ENCODE assay signal across 9 mouse cellular contexts in the genomic region with DNA sequence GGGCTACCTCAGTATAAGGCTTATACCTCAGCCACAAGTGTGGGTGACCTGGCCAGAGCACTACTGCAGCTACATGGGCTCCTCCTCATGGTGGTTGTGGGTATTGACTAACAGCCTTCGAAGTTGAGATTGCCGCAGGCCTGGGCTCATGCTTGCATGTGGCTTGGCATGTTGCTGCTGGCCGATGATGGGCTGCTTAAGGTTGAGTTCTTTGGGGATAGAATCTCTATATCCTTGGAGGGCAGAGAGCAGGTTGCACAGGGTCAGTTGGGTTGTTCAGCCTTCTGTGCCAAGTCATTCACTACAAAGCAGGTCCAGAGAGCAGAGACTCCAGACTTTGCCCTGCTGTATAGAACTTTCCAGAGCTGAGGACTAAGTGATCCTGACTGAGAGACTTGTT. TPM values are rescaled to one million over a fixed set of nuclear protein-coding genes. Genes with fewer than 3 reads are reported as not detected.
DNase-seq lines count a peak whose midpoint lies in the region; TF ChIP-seq lines count a peak whose summit lies in the region.
"Had no signal": no experiment of that assay in that cellular context is flagged by ENCODE, and none has a peak within 500 bp of the region (broad histone marks: within the 10 kb centered on the region; RNA-seq: fewer than 3 reads in every experiment).

No protein-coding gene starts in this region.

- H3K4me1 ChIP-seq in spleen, adult 2 months (ENCODE audit: control insufficient read depth, insufficient read depth, insufficient read length): 0 out of 2 replicates have a peak, but pooled peaks cover 2% of the 10 kb centered on the region

- no peak overlapping the region for H3K27ac ChIP-seq in spleen, adult 2 months (ENCODE audit: insufficient read depth, low read length)
- H3K27ac ChIP-seq: limb, embryonic 12.5 days had no signal

- H3K36me3 ChIP-seq in spleen, adult 2 months (ENCODE audit: control insufficient read depth, insufficient read depth, low read length): peaks cover 9% of the 10 kb centered on the region

- TF ChIP-seq POLR2A in spleen, adult 2 months (IDR thresholded peaks at IDR 0.05; ENCODE audit: low read depth, low read length): no peak

- H3K4me3 ChIP-seq in spleen, adult 2 months (ENCODE audit: extremely low read depth, insufficient read depth, insufficient read length): no peak overlapping the region
- H3K4me3 ChIP-seq: limb, embryonic 12.5 days had no signal

- DNase-seq in spleen, adult 2 months (ENCODE audit: low read depth in 1 of 2, low spot score in 2 of 2): peak in 1 of 2 experiments; percentile 28
- no peak for DNase-seq in spleen, adult 12 weeks (ENCODE audit: low spot score)
- DNase-seq in adipocyte (ENCODE audit: low spot score): peak; percentile 53
- peak; percentile 67 to 88 for DNase-seq in kidney, postnatal 25 days
- peak; percentile 18 to 26 for DNase-seq in spleen, postnatal 36 days (ENCODE audit: low spot score in 2 of 2)
- no peak for DNase-seq in cerebellum, adult 18-20 months
- DNase-seq in heart, adult 8-10 months (ENCODE audit: low spot score): no peak
- no peak for DNase-seq in urinary bladder, postnatal 10 days (ENCODE audit: low spot score)

- no peaks in the 10 kb centered on the region for H3K27me3 ChIP-seq in spleen, adult 2 months (ENCODE audit: control insufficient read depth, insufficient read depth, low read length)
- H3K27me3 ChIP-seq: limb, embryonic 12.5 days had no signal

- WGBS in spleen, adult 2 months: 75% methylated on average over 3 of the region's 3 CpGs

- TF ChIP-seq CTCF in spleen, adult 2 months (IDR thresholded peaks at IDR 0.05; ENCODE audit: extremely low read depth, insufficient read depth, insufficient read length, insufficient replicate concordance): peak; percentile 22; the same call in 1 of the 2 replicates

RNA-seq across cellular contexts. Expression of a gene that starts 7.1 kb away (rescaled TPM):
- 84.5 and 89.1 TPM in 2 replicates for polyA plus RNA-seq in spleen, adult 2 months (2012; rRNA removed)
- total RNA-seq in heart, adult 8-10 months (2022): 10 to 100 TPM; 37.3 to 44.3 (median 41.5) TPM

RNA-seq across cellular contexts. Expression of a gene that starts 18.9 kb away (rescaled TPM):
- 0.08 and 0.38 TPM in 2 replicates for polyA plus RNA-seq in spleen, adult 2 months (2012; rRNA removed)
- under 1 TPM; 0.12 to 0.24 (median 0.13) TPM for total RNA-seq in heart, adult 8-10 months (2022)

RNA-seq across cellular contexts. Expression of a gene that starts 32.0 kb away (rescaled TPM):
- 0.83 and 1.5 TPM in 2 replicates for polyA plus RNA-seq in spleen, adult 2 months (2012; rRNA removed)
- total RNA-seq in heart, adult 8-10 months (2022): 100 to 1,000 TPM in 2 of 4 experiments, 10 to 100 TPM in 2; 90.6 to 123 (median 103) TPM

RNA-seq across cellular contexts. Expression of a gene that starts 33.6 kb away (rescaled TPM):
- polyA plus RNA-seq in spleen, adult 2 months (2012; rRNA removed): 44.1 and 52.2 TPM in 2 replicates
- total RNA-seq in heart, adult 8-10 months (2022): 10 to 100 TPM; 33.2 to 42.8 (median 39.6) TPM

RNA-seq across cellular contexts. Expression of a gene that starts 33.8 kb away (rescaled TPM):
- 33.5 and 34.9 TPM in 2 replicates for polyA plus RNA-seq in spleen, adult 2 months (2012; rRNA removed)
- 1 to 10 TPM; 2.9 to 6.0 (median 4.6) TPM for total RNA-seq in heart, adult 8-10 months (2022)

Comparison
In these comparisons a context has a peak if more than half of its experiments do, and no peak if none do; other contexts are left out.
1. DNase-seq: peak in adipocyte (single experiment), kidney, postnatal 25 days (2 of 2) and spleen, postnatal 36 days (2 of 2); none in spleen, adult 12 weeks (single experiment), cerebellum, adult 18-20 months (0 of 2), heart, adult 8-10 months (single experiment) and urinary bladder, postnatal 10 days (single experiment).